Mouse (Mus musculus) bone marrow, adult 2 months (tissue): ENCODE data around the gene Rps6ka3.

Experiments used
- CTCF ChIP-seq: fragments of 200-500 bp; IDR thresholded peaks from 2 replicates; pipeline ENCODE4 v1.5.1; 2011; ENCODE audit warnings: low read length, control low read depth; ENCODE audit not compliant: control insufficient read depth, insufficient read depth
- POLR2A ChIP-seq: fragments of 200-500 bp; IDR thresholded peaks from 2 replicates; pipeline ENCODE4 v1.6.1; 2011; ENCODE audit warnings: low read depth, mild to moderate bottlenecking, control low read depth, low read length, borderline replicate concordance; ENCODE audit not compliant: control insufficient read depth

- TF ChIP-seq POLR2A (no peak), CTCF (no peak)
Measured at GRCm38 (mm10) chrX:159210892-159211583, 931 bp downstream of the Rps6ka3 start.
